Mouse (Mus musculus) hindlimb bud, embryonic 11.5 days (tissue): ENCODE measurements at regions not wholly inside any gene's neighbourhood (a gene's known extent, or its start where the extent isn't known, plus 50 kb on each side); places are given as distances from the start of the nearest gene placed in this dataset.

Source experiments
- DNase-seq: peaks from one replicate; pipeline ENCODE4 v3.0.0-alpha.2; 2012; ENCODE audit warnings: low read depth, low spot score; ENCODE audit errors: extremely low spot score

GRCm38 (mm10) chr2:166439847-166440775 is 273.5 kb downstream of the Prex1 start:
- DNase-seq, result no peak

GRCm38 (mm10) chr2:166438207-166438606 is 275.4 kb downstream of the Prex1 start:
- DNase-seq, result no peak

GRCm38 (mm10) chr2:166434554-166434953 is 279.1 kb downstream of the Prex1 start:
- no peak for DNase-seq

GRCm38 (mm10) chr2:166433655-166434333 is 278.3 kb upstream of the Sulf2 start:
- no peak for DNase-seq

- no peak for DNase-seq
Observed at GRCm38 (mm10) chr2:166432948-166433654, 277.6 kb upstream of the Sulf2 start.

- no peak for DNase-seq
Observed at GRCm38 (mm10) chr2:166432531-166432930, 277.1 kb upstream of the Sulf2 start.

GRCm38 (mm10) chr2:166429918-166430317 is 274.5 kb upstream of the Sulf2 start:
- no peak for DNase-seq

- no peak for DNase-seq
Observed at GRCm38 (mm10) chr2:166429494-166429893, 274.0 kb upstream of the Sulf2 start.

- no peak for DNase-seq
Observed at GRCm38 (mm10) chr2:166427390-166427789, 271.9 kb upstream of the Sulf2 start.

GRCm38 (mm10) chr2:166426960-166427359 is 271.5 kb upstream of the Sulf2 start:
- DNase-seq, result peak; percentile 88

- DNase-seq, result no peak
Observed at GRCm38 (mm10) chr2:166426457-166426856, 271.0 kb upstream of the Sulf2 start.

GRCm38 (mm10) chr2:166425141-166425540 is 269.7 kb upstream of the Sulf2 start:
- no peak for DNase-seq

- no peak for DNase-seq
Observed at GRCm38 (mm10) chr2:166423132-166423660, 267.7 kb upstream of the Sulf2 start.

GRCm38 (mm10) chr2:166420275-166420674 is 264.8 kb upstream of the Sulf2 start:
- no peak for DNase-seq

- DNase-seq, result no peak
Observed at GRCm38 (mm10) chr2:166419271-166419670, 263.8 kb upstream of the Sulf2 start.

- no peak for DNase-seq
Observed at GRCm38 (mm10) chr2:166418279-166418678, 262.8 kb upstream of the Sulf2 start.

- no peak for DNase-seq
Observed at GRCm38 (mm10) chr2:166417628-166418027, 262.2 kb upstream of the Sulf2 start.

GRCm38 (mm10) chr2:166415481-166415965 is 260.1 kb upstream of the Sulf2 start:
- DNase-seq, result no peak

- DNase-seq, result no peak
Observed at GRCm38 (mm10) chr2:166414856-166415255, 259.4 kb upstream of the Sulf2 start.

GRCm38 (mm10) chr2:166412031-166412858 is 256.8 kb upstream of the Sulf2 start:
- no peak for DNase-seq
